Mouse (Mus musculus) midbrain, embryonic 12.5 days (tissue): ENCODE measurements at regions not wholly inside any gene's neighbourhood (a gene's known extent, or its start where the extent isn't known, plus 50 kb on each side); places are given as distances from the start of the nearest gene placed in this dataset.
A peak's percentile ranks its signal among the peaks of the same experiment; 100 is the strongest.

Experiments
- ATAC-seq: fragments of 200-750 bp; cut with Nextera tagmentation; 2 replicates; pipeline ENCODE4 v1.8.0; 2017; ENCODE audit warnings: low read depth, moderate TSS enrichment, moderate library complexity; ENCODE audit not compliant: low FRiP score
- H3K27ac ChIP-seq: fragments of 300-500 bp; sonication (generic); replicated peaks from 2 replicates; pipeline ENCODE4 v1.5.1; 2016; ENCODE audit warnings: mild to moderate bottlenecking
- H3K27me3 ChIP-seq: fragments of 300-500 bp; sonication (generic); 2 replicates; pipeline ENCODE4 v1.6.1; 2016; ENCODE audit warnings: mild to moderate bottlenecking
- H3K36me3 ChIP-seq: fragments of 300-500 bp; sonication (generic); 2 replicates; pipeline ENCODE4 v1.6.1; 2016
- H3K4me1 ChIP-seq: fragments of 300-500 bp; sonication (generic); 2 replicates; pipeline ENCODE4 v1.6.1; 2016
- H3K4me2 ChIP-seq: fragments of 300-500 bp; sonication (generic); replicated peaks from 2 replicates; pipeline ENCODE4 v1.6.1; 2016; ENCODE audit warnings: mild to moderate bottlenecking, moderate library complexity
- H3K4me3 ChIP-seq: fragments of 300-500 bp; sonication (generic); 2 replicates; pipeline ENCODE4 v1.5.1; 2016; ENCODE audit warnings: mild to moderate bottlenecking
- H3K9ac ChIP-seq: fragments of 300-500 bp; sonication (generic); replicated peaks from 2 replicates; pipeline ENCODE4 v1.6.1; 2016; ENCODE audit warnings: mild to moderate bottlenecking, moderate library complexity
- H3K9me3 ChIP-seq: fragments of 300-500 bp; sonication (generic); 2 replicates; pipeline ENCODE4 v1.6.1; 2016; ENCODE audit warnings: mild to moderate bottlenecking
- whole genome bisulfite sequencing: fragments of 180-500 bp; shearing (Covaris S2); methylation state at CpG from one replicate; pipeline ENCODE4 v1.1.7; 2016; 5-methylcytosine and 5-hydroxymethylcytosine counted together

DNA sequence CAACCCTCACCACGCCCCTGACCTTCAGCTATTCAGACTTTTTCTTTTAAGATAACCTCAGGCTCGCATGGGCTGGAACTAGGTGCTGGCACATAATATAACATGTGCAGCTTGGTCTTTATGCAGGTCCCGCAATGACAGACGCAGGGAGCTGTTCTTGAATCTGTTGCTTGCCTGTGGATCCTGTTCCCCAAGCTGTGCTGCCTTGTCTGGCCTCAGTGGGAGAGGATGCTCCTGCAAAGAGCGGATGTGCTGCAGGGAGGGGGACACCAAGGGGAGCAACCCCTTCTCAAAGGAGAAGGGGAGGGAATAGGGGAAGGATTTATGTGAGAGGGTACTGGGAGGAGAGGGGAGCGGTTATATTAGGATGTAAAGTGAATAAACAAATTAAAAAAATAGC lies 262.4 kb downstream of the Fzd1 start:
- no peak overlapping the region for H3K27ac ChIP-seq
- 43% methylated on average over 6 of the region's 6 CpGs for WGBS

GRCm38 (mm10) chr5:4486391-4487132 lies 271.3 kb downstream of the Fzd1 start:
- H3K9me3 ChIP-seq = no peaks in the 10 kb centered on the region
- no peak overlapping the region for H3K4me2 ChIP-seq
- no peak overlapping the region for H3K4me3 ChIP-seq
- peak; percentile 39; the same call in 1 of the 2 replicates for ATAC-seq
- H3K27ac ChIP-seq = peak overlapping the region; percentile 63
- WGBS = 86% methylated on average over 4 of the region's 4 CpGs
- H3K27me3 ChIP-seq = no peaks in the 10 kb centered on the region
- no peak overlapping the region for H3K9ac ChIP-seq
- H3K4me1 ChIP-seq = peaks cover 24% of the 10 kb centered on the region
- H3K36me3 ChIP-seq = no peaks in the 10 kb centered on the region

More for the DNA sequence above, 262.4 kb downstream of the Fzd1 start:
- H3K27me3 ChIP-seq = peaks cover 16% of the 10 kb centered on the region
- no peak overlapping the region for H3K9ac ChIP-seq
- H3K9me3 ChIP-seq = no peaks in the 10 kb centered on the region
- H3K36me3 ChIP-seq = no peaks in the 10 kb centered on the region
- no peak for ATAC-seq
- no peak overlapping the region for H3K4me2 ChIP-seq
- H3K4me3 ChIP-seq = no peak overlapping the region
- H3K4me1 ChIP-seq = peaks cover 35% of the 10 kb centered on the region

DNA sequence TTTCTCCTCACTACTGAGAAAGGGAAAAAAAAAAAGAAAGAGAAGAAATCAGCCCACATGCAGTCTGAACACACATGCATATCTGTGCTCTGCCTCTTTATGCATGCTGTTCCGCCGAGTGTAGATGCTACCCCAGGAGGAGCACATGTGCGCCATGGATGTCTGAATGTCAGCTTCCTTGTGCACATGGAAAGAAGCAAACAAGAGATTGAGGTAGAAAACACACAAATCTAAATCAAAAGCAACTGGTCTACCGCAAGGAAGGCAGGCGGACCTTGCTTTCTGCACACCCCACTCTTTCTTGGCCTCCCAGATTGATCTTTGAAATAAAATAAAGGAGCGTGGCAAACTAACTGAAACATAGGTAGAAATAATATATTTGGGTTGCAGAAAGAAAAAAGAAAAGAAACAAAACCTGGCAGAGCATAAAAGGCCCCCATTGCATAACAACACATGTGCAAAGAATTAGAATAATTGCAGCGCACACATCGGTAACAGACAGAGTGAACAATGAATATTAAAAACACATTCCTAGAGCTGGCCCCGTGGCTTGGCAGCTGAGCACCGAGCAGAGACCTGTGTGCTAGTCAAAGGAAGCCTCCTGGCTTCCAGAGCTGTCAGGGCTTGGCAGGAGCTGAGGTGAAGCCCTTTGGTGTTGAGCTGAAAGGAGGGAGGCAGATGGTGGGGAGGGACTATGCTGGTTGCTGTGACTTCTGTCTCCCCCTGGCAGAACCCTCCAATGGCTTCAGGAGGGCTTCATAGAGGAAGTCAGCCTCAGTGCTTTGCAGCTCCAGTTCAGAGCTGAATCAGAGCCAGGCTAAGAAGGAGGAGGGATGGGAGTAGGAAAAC lies 272.1 kb downstream of the Fzd1 start:
- peak; percentile 86 for ATAC-seq
- Histone ChIP-seq H3K36me3 (no peaks in the 10 kb centered on the region), H3K27me3 (no peaks in the 10 kb centered on the region), H3K9me3 (no peaks in the 10 kb centered on the region), H3K4me2 (no peak overlapping the region), H3K4me3 (no peak overlapping the region), H3K4me1 (peaks cover 24% of the 10 kb centered on the region), H3K27ac (peak overlapping the region; percentile 63), H3K9ac (no peak overlapping the region)
- 48% methylated on average over 10 of the region's 10 CpGs for WGBS

- Histone ChIP-seq H3K27ac (peak overlapping the region; percentile 75), H3K4me3 (no peak overlapping the region), H3K9me3 (no peaks in the 10 kb centered on the region), H3K36me3 (no peaks in the 10 kb centered on the region), H3K4me1 (peaks cover 24% of the 10 kb centered on the region), H3K9ac (no peak overlapping the region), H3K27me3 (no peaks in the 10 kb centered on the region), H3K4me2 (peak overlapping the region; percentile 10; the same call in 1 of the 2 replicates)
- peak; percentile 55 for ATAC-seq
- 28% methylated on average over 6 of the region's 6 CpGs for WGBS
These were observed 273.1 kb downstream of the Fzd1 start for GRCm38 (mm10) chr5:4484780-4485179.

GRCm38 (mm10) chr5:4484151-4484550 lies 273.7 kb downstream of the Fzd1 start:
- H3K4me2 ChIP-seq = peak overlapping the region; percentile 10; the same call in 1 of the 2 replicates
- H3K9me3 ChIP-seq = no peaks in the 10 kb centered on the region
- WGBS = 80% methylated on average over 1 of the region's 1 CpGs
- H3K9ac ChIP-seq = no peak overlapping the region
- peak; percentile 18; the same call in 1 of the 2 replicates for ATAC-seq
- peak overlapping the region; percentile 75 for H3K27ac ChIP-seq
- no peak overlapping the region for H3K4me3 ChIP-seq
- H3K27me3 ChIP-seq = no peaks in the 10 kb centered on the region
- H3K36me3 ChIP-seq = no peaks in the 10 kb centered on the region
- H3K4me1 ChIP-seq = peaks cover 26% of the 10 kb centered on the region

DNA sequence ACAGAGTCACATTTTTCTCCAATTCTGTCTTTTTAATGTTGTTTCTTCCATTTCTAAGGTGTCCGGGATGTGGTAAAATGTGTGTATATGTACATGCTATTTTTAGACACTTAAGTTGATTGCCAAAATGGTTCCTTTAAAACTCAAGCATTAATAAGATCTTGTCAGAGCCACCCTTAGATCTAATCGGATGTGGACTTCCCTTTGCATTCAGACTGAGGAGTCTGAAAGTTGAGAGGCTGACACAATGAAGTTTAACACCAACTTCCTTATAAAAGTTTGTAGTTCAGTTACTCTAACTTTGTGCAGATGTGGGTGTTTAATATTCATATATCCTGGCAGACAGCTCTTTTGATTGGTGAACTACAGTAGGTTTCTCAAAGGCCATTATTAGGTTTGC lies 282.1 kb downstream of the Mterf1b start:
- no peak for ATAC-seq
- Histone ChIP-seq H3K36me3 (no peaks in the 10 kb centered on the region), H3K4me3 (no peak overlapping the region), H3K9me3 (no peaks in the 10 kb centered on the region), H3K4me1 (0 out of 2 replicates have a peak, but pooled peaks cover 3% of the 10 kb centered on the region), H3K9ac (no peak overlapping the region), H3K27me3 (no peaks in the 10 kb centered on the region), H3K4me2 (no peak overlapping the region), H3K27ac (no peak overlapping the region)
- WGBS = 90% methylated on average over 2 of the region's 2 CpGs
